Mouse (Mus musculus): ENCODE measurements at regions not wholly inside any gene's neighbourhood (a gene's known extent, or its start where the extent isn't known, plus 50 kb on each side); places are given as distances from the start of the nearest gene placed in this dataset.
A peak's percentile ranks its signal among the peaks of the same experiment; 100 is the strongest.

DNA sequence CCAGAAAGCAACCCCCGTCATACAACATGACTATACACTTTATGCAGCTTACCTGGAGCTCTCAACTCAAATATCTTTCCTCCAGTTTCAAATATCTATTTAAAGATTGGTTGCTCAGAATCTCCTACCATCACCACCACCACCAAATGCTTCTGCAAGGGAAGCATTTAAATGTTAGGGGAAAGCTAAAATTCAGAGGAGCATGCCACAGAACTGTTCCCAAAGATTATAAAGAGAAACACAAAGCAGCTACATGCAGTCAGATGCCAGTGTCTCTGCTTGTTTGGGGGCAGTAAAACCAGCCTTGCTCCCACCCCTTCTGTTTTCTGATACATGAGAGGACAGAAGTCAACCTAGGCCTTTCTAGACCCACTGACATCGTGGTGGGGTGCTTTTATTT lies 100.8 kb upstream of the Gm11238 start:
- no peak for TF ChIP-seq CTCF (IDR thresholded peaks at IDR 0.05)
- no peak overlapping the region for H3K4me3 ChIP-seq (ENCODE audit: low read depth, low read length)
- H3K4me2 ChIP-seq (ENCODE audit: low read depth, low read length, poor library complexity, severe bottlenecking), result no peak overlapping the region
- no peaks in the 10 kb centered on the region for H3K9me3 ChIP-seq (ENCODE audit: low read length)
- H3K9ac ChIP-seq (replicated peaks; ENCODE audit: low read length, poor library complexity, severe bottlenecking), result no peak overlapping the region
- H3K27ac ChIP-seq (ENCODE audit: low read depth, low read length), result no peak overlapping the region
- H3K4me1 ChIP-seq (ENCODE audit: insufficient read depth, low read length), result no peaks in the 10 kb centered on the region
- H3K27me3 ChIP-seq (ENCODE audit: insufficient read depth, low read length), result no peaks in the 10 kb centered on the region
- DNase-seq (ENCODE audit: low spot score) (no peak), ATAC-seq (ENCODE audit: low FRiP score) (no peak)
- WGBS, result 78% methylated on average over 2 of the region's 2 CpGs
- no peaks in the 10 kb centered on the region for H3K36me3 ChIP-seq (ENCODE audit: insufficient read depth, low read length)

DNA sequence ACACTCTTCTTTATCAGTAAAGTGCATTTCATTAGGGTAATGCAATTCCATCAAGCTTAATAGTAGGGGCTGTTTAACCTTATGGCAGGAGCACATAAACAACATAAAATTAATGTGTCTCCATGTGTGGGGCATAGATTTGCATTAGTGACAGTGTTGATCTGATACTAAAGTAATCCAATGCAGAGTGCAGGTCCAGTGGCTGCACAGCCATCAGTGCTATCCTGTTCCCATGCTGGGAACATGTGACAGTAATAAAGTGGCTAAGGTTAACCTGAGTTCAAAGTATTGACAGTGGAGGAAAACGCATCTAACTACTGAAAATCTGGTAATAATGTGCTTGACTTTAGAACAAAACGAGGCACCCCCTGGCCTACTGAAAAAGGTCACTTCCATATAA lies 84.3 kb upstream of the Gm11487 start:
- H3K9ac ChIP-seq (replicated peaks; ENCODE audit: low read length, poor library complexity, severe bottlenecking), result no peak overlapping the region
- no peak overlapping the region for H3K27ac ChIP-seq (ENCODE audit: low read depth, low read length)
- DNase-seq (ENCODE audit: low spot score), result no peak

DNA sequence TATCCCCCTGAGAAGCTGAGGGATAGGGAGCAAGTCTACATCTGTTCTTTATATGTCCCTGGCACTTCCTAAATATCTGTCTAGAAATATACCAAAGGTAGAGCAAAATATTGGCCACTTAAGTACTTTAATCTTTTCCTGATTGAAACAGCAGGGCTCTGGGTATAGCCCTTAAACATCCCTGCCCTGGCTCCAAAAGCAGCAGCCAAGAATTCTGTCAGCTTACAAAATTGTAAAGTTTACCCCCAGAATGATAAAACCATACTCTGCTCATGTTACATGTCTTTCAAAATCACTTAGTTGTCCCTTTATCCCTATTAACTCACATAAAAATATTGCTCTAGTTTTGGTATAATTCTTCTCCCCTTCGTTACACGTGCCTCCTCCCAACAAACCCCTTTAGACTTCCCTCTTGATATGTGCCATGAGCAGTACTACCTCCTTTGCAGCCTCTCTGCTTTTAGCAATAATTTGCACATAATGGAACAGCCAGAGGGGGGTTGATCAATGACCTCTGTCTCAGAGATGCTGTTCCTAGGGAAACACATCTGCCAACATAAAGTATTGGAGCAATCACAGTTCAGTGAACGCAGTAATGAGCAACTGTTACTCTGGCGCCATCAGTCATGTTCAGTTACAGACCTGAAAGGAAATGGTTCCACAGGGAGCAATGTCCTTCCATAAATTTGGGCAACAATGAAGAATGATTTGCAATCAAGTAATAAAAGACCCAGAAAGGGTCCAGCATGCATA lies 83.6 kb upstream of the Gm11487 start:
- no peak overlapping the region for H3K4me3 ChIP-seq (ENCODE audit: low read depth, low read length)
- no peaks in the 10 kb centered on the region for H3K27me3 ChIP-seq (ENCODE audit: insufficient read depth, low read length)
- no peaks in the 10 kb centered on the region for H3K4me1 ChIP-seq (ENCODE audit: insufficient read depth, low read length)
- no peak overlapping the region for H3K27ac ChIP-seq (ENCODE audit: low read depth, low read length)
- no peaks in the 10 kb centered on the region for H3K36me3 ChIP-seq (ENCODE audit: insufficient read depth, low read length)
- H3K9ac ChIP-seq (replicated peaks; ENCODE audit: low read length, poor library complexity, severe bottlenecking), result no peak overlapping the region
- ATAC-seq (ENCODE audit: low FRiP score), result 0 out of 2 replicates have a peak, but pooled peaks have one; percentile 7
- H3K9me3 ChIP-seq (ENCODE audit: low read length), result no peaks in the 10 kb centered on the region
- no peak overlapping the region for H3K4me2 ChIP-seq (ENCODE audit: low read depth, low read length, poor library complexity, severe bottlenecking)
- DNase-seq (ENCODE audit: low spot score), result peak; percentile 76
- no peak for TF ChIP-seq CTCF (IDR thresholded peaks at IDR 0.05)
- 56% methylated on average over 4 of the region's 4 CpGs for WGBS

More for the DNA sequence above, 84.3 kb upstream of the Gm11487 start:
- TF ChIP-seq CTCF (IDR thresholded peaks at IDR 0.05), result no peak
- no peaks in the 10 kb centered on the region for H3K36me3 ChIP-seq (ENCODE audit: insufficient read depth, low read length)
- no peaks in the 10 kb centered on the region for H3K27me3 ChIP-seq (ENCODE audit: insufficient read depth, low read length)
- H3K4me2 ChIP-seq (ENCODE audit: low read depth, low read length, poor library complexity, severe bottlenecking), result no peak overlapping the region
- H3K9me3 ChIP-seq (ENCODE audit: low read length), result no peaks in the 10 kb centered on the region
- H3K4me1 ChIP-seq (ENCODE audit: insufficient read depth, low read length), result no peaks in the 10 kb centered on the region
- no peak for ATAC-seq (ENCODE audit: low FRiP score)
- WGBS, result 60% methylated on average over 2 of the region's 2 CpGs
- no peak overlapping the region for H3K4me3 ChIP-seq (ENCODE audit: low read depth, low read length)

DNA sequence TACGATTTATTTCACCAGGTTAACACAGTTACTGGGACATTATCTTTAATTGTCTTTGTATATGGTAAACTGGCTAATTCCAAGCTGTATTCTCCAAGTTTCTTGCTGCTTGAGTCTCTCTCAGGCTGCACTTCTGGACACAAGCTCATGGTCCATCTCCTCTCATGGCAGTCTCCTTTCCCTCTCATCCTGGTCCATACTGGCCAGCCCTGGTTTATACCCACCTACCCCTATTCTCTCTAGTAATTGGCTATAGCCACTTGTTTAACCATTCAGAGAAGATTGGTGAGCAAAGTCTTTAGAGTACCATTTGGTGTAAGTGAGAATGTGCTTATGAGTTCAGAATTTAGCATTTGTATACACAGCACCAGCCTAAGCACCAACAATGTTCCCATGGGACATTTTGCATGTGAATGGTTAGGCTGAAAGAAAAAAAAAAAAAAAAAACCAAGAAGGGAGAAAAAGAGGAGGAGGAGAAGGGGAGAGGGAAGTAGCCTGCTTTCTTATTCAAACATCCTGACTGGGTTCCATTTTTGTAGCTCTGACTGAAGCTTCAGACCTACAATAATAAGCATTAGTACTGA lies 63.2 kb upstream of the Gm11487 start:
- H3K4me3 ChIP-seq (ENCODE audit: low read depth, low read length), result no peak overlapping the region
- H3K27ac ChIP-seq (ENCODE audit: low read depth, low read length), result no peak overlapping the region
- TF ChIP-seq CTCF (IDR thresholded peaks at IDR 0.05), result no peak
- no peaks in the 10 kb centered on the region for H3K4me1 ChIP-seq (ENCODE audit: insufficient read depth, low read length)
- no peaks in the 10 kb centered on the region for H3K27me3 ChIP-seq (ENCODE audit: insufficient read depth, low read length)
- H3K9ac ChIP-seq (replicated peaks; ENCODE audit: low read length, poor library complexity, severe bottlenecking), result no peak overlapping the region
- no peaks in the 10 kb centered on the region for H3K9me3 ChIP-seq (ENCODE audit: low read length)
- 90% methylated on average over 1 of the region's 1 CpGs for WGBS
- no peak for ATAC-seq (ENCODE audit: low FRiP score)
- H3K36me3 ChIP-seq (ENCODE audit: insufficient read depth, low read length), result no peaks in the 10 kb centered on the region
- H3K4me2 ChIP-seq (ENCODE audit: low read depth, low read length, poor library complexity, severe bottlenecking), result no peak overlapping the region
- DNase-seq (ENCODE audit: low spot score), result no peak
